8 mouse cellular contexts compared by ENCODE assay signal in the genomic region with DNA sequence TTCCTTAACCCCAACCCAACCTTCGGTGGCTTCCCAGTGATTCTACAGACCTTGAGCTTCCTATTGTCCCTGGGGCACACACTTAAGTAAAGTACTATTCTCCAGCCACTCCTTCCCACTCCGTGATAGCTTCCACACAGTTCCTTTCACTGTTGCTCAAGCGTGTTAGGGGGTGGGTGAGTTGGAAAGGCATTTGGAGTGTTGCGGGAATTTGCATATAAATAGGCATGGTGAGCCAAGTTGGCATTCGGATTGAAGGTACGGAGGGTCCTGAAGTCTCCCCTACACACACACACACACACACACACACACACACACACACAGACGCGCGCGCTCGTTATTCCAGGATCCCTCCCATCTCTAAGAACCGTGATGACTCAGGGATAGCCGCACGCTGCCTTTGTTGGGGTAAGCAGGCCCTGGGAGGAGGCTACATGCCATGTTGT. TPM values are rescaled to one million over a fixed set of nuclear protein-coding genes. Genes with fewer than 3 reads are reported as not detected.
DNase-seq lines count a peak whose midpoint lies in the region; ATAC-seq and TF ChIP-seq lines count a peak whose summit lies in the region.
"Had no signal": no experiment of that assay in that cellular context is flagged by ENCODE, and none has a peak within 500 bp of the region (broad histone marks: within the 10 kb centered on the region; RNA-seq: fewer than 3 reads in every experiment).

No protein-coding gene starts in this region.

- no peaks in the 10 kb centered on the region for H3K9me3 ChIP-seq in forebrain, embryonic 16.5 days (ENCODE audit: control insufficient read depth, low read length)
- H3K9me3 ChIP-seq in midbrain, embryonic 12.5 days = no peaks in the 10 kb centered on the region

- DNase-seq in liver, adult 2 months (ENCODE audit: extremely low read depth, low read depth, low spot score) = no peak
- DNase-seq in liver = no peak
- DNase-seq in urinary bladder, postnatal 14 days (ENCODE audit: low spot score) = no peak

- peaks cover 5% of the 10 kb centered on the region; the same call in 1 of the 2 replicates for H3K4me1 ChIP-seq in liver, adult 2 months (ENCODE audit: control insufficient read depth, insufficient read depth, low read length)
- H3K4me1 ChIP-seq in brown adipose tissue, adult 24 weeks (ENCODE audit: control insufficient read depth, insufficient read depth, insufficient read length, low read length) = peaks cover 6% of the 10 kb centered on the region
- H3K4me1 ChIP-seq in forebrain, embryonic 16.5 days (replicated peaks; ENCODE audit: control insufficient read depth, insufficient read depth, low read length) = peaks cover 17% of the 10 kb centered on the region
- peaks cover 18% of the 10 kb centered on the region for H3K4me1 ChIP-seq in midbrain, embryonic 12.5 days

- 43% methylated on average over 14 of the region's 14 CpGs for WGBS in liver, adult 2 months
- WGBS in forebrain, embryonic 16.5 days = under 1% methylated on average over 14 of the region's 14 CpGs
- 1% methylated on average over 14 of the region's 14 CpGs for WGBS in midbrain, embryonic 12.5 days

- no peaks in the 10 kb centered on the region for H3K79me2 ChIP-seq in liver, adult 2 months (ENCODE audit: control insufficient read depth, insufficient read depth, low read length)

- no peak for TF ChIP-seq CTCF in liver, adult 2 months (IDR thresholded peaks at IDR 0.05; ENCODE audit: low read depth, low read length)

- H3K4me3 ChIP-seq in liver, adult 2 months (ENCODE audit: insufficient read depth, low read depth, low read length) = peak overlapping the region; percentile 50; the same call in 1 of the 2 replicates
- peak overlapping the region; percentile 52 for H3K4me3 ChIP-seq in brown adipose tissue, adult 24 weeks (ENCODE audit: insufficient read depth, low read depth, low read length)
- peak overlapping the region; percentile 57 for H3K4me3 ChIP-seq in forebrain, embryonic 16.5 days (replicated peaks; ENCODE audit: low read length)
- H3K4me3 ChIP-seq in midbrain, embryonic 12.5 days = peak overlapping the region; percentile 54

- H3K27me3 ChIP-seq in liver, adult 2 months (ENCODE audit: control insufficient read depth, insufficient read depth, low read length) = peaks cover 19% of the 10 kb centered on the region
- H3K27me3 ChIP-seq in forebrain, embryonic 16.5 days (replicated peaks; ENCODE audit: control insufficient read depth, insufficient read depth, low read length) = peaks cover 13% of the 10 kb centered on the region
- H3K27me3 ChIP-seq in midbrain, embryonic 12.5 days = peaks cover 61% of the 10 kb centered on the region

- peak; percentile 51 for ATAC-seq in forebrain, embryonic 16.5 days
- ATAC-seq in midbrain, embryonic 12.5 days (ENCODE audit: low FRiP score, low read depth) = peak; percentile 29
- no peak for ATAC-seq in CD4-positive, CD25-positive, alpha-beta regulatory T cell, adult 4 months

- peak overlapping the region; percentile 100 for H3K4me2 ChIP-seq in forebrain, embryonic 16.5 days (ENCODE audit: low read length)
- peak overlapping the region; percentile 99 for H3K4me2 ChIP-seq in midbrain, embryonic 12.5 days (replicated peaks)

- H3K27ac ChIP-seq in liver, adult 2 months (replicated peaks; ENCODE audit: insufficient read depth, low read depth, low read length) = no peak overlapping the region
- no peak overlapping the region for H3K27ac ChIP-seq in brown adipose tissue, adult 24 weeks (replicated peaks; ENCODE audit: low read depth, low read length)
- no peak overlapping the region for H3K27ac ChIP-seq in forebrain, embryonic 16.5 days (ENCODE audit: low read length)
- no peak overlapping the region for H3K27ac ChIP-seq in midbrain, embryonic 12.5 days (replicated peaks)

- H3K9ac ChIP-seq in liver, adult 2 months (ENCODE audit: low read depth, low read length) = no peak overlapping the region
- peak overlapping the region; percentile 59; the same call in 1 of the 2 replicates for H3K9ac ChIP-seq in forebrain, embryonic 16.5 days (replicated peaks; ENCODE audit: low read depth, low read length)
- peak overlapping the region; percentile 45 for H3K9ac ChIP-seq in midbrain, embryonic 12.5 days (replicated peaks)

- no peak for TF ChIP-seq POLR2A in liver, adult 2 months (IDR thresholded peaks at IDR 0.05; ENCODE audit: extremely low read depth, insufficient read depth, low read length)

- no peaks in the 10 kb centered on the region for H3K36me3 ChIP-seq in liver, adult 2 months (ENCODE audit: control insufficient read depth, insufficient read depth, low read length)
- no peaks in the 10 kb centered on the region for H3K36me3 ChIP-seq in forebrain, embryonic 16.5 days (ENCODE audit: control insufficient read depth, insufficient read depth)
- no peaks in the 10 kb centered on the region for H3K36me3 ChIP-seq in midbrain, embryonic 12.5 days

RNA-seq across cellular contexts. Expression of a gene that starts 0.5 kb away (rescaled TPM):
- total RNA-seq in liver, adult 2 months (2014; rRNA removed) = not detected in 2 replicates
- 0.34 and 0.36 TPM in 2 replicates for polyA plus RNA-seq in liver, adult 2 months (2012; rRNA removed)
- polyA plus RNA-seq in brown adipose tissue, adult 24 weeks (2012; ENCODE audit: insufficient read depth, insufficient read length, missing spikeins) = not detected in 2 replicates
- 0.86 and 1.8 TPM in 2 replicates for polyA plus RNA-seq in forebrain, embryonic 16.5 days (2015; fragmentation: Nextera tagmentation; extraction: Ambion mirVana)
- polyA plus RNA-seq in midbrain, embryonic 12.5 days (2016; fragmentation: Nextera tagmentation; extraction: Ambion mirVana) = 0.57 and 0.77 TPM in 2 replicates
- polyA plus RNA-seq in CD4-positive, CD25-positive, alpha-beta regulatory T cell, adult 4 months (2017; shearing (Covaris generic)) = under 1 TPM in 1 of 2 experiments, not detected in 1; 0.41 TPM
- total RNA-seq: hematopoietic stem cell, adult 5-6 weeks had no signal

RNA-seq across cellular contexts. Expression of a gene that starts 30.4 kb away (rescaled TPM):
- total RNA-seq in liver, adult 2 months (2014; rRNA removed) = 30.9 and 33.8 TPM in 2 replicates
- polyA plus RNA-seq in liver, adult 2 months (2012; rRNA removed) = 22.3 and 24.1 TPM in 2 replicates
- 46.8 and 54.3 TPM in 2 replicates for polyA plus RNA-seq in brown adipose tissue, adult 24 weeks (2012; ENCODE audit: insufficient read depth, insufficient read length, missing spikeins)
- polyA plus RNA-seq in forebrain, embryonic 16.5 days (2015; fragmentation: Nextera tagmentation; extraction: Ambion mirVana) = 117 and 124 TPM in 2 replicates
- 139 and 146 TPM in 2 replicates for polyA plus RNA-seq in midbrain, embryonic 12.5 days (2016; fragmentation: Nextera tagmentation; extraction: Ambion mirVana)
- polyA plus RNA-seq in CD4-positive, CD25-positive, alpha-beta regulatory T cell, adult 4 months (2017; shearing (Covaris generic)) = 10 to 100 TPM; 43.6 to 49.7 TPM

RNA-seq across cellular contexts. Expression of a gene that starts 33.4 kb away (rescaled TPM):
- 67.1 and 86.0 TPM in 2 replicates for total RNA-seq in liver, adult 2 months (2014; rRNA removed)
- polyA plus RNA-seq in liver, adult 2 months (2012; rRNA removed) = 138 and 165 TPM in 2 replicates
- polyA plus RNA-seq in brown adipose tissue, adult 24 weeks (2012; ENCODE audit: insufficient read depth, insufficient read length, missing spikeins) = 128 and 137 TPM in 2 replicates
- polyA plus RNA-seq in forebrain, embryonic 16.5 days (2015; fragmentation: Nextera tagmentation; extraction: Ambion mirVana) = 57.1 and 62.3 TPM in 2 replicates
- 47.4 and 54.8 TPM in 2 replicates for polyA plus RNA-seq in midbrain, embryonic 12.5 days (2016; fragmentation: Nextera tagmentation; extraction: Ambion mirVana)
- 100 to 1,000 TPM; 121 to 145 TPM for polyA plus RNA-seq in CD4-positive, CD25-positive, alpha-beta regulatory T cell, adult 4 months (2017; shearing (Covaris generic))

RNA-seq across cellular contexts. Expression of a gene that starts 55.2 kb away (rescaled TPM):
- 8.0 and 11.3 TPM in 2 replicates for total RNA-seq in liver, adult 2 months (2014; rRNA removed)
- 26.9 and 30.7 TPM in 2 replicates for polyA plus RNA-seq in liver, adult 2 months (2012; rRNA removed)
- 0.63 and 1.3 TPM in 2 replicates for polyA plus RNA-seq in brown adipose tissue, adult 24 weeks (2012; ENCODE audit: insufficient read depth, insufficient read length, missing spikeins)
- polyA plus RNA-seq in forebrain, embryonic 16.5 days (2015; fragmentation: Nextera tagmentation; extraction: Ambion mirVana) = 8.4 and 11.3 TPM in 2 replicates
- polyA plus RNA-seq in midbrain, embryonic 12.5 days (2016; fragmentation: Nextera tagmentation; extraction: Ambion mirVana) = 6.9 and 8.3 TPM in 2 replicates
- polyA plus RNA-seq in CD4-positive, CD25-positive, alpha-beta regulatory T cell, adult 4 months (2017; shearing (Covaris generic)) = under 1 TPM; 0.15 to 0.35 TPM
